Mouse (Mus musculus) fibroblast of lung, adult 2 months (primary cell): Measurements from ENCODE around the gene Specc1l.

Experiments
- DNase-seq: peaks from one replicate; pipeline ENCODE4 v3.0.0-alpha.2; 2011; ENCODE audit warnings: low read depth

Gene Specc1l

GRCm38 (mm10) chr10:75224154-75224553 is 12.3 kb downstream of the Specc1l start:
- no peak for DNase-seq

- no peak for DNase-seq
Observed at GRCm38 (mm10) chr10:75224630-75225029, 12.8 kb downstream of the Specc1l start.

GRCm38 (mm10) chr10:75227381-75227780 is 15.5 kb downstream of the Specc1l start:
- no peak for DNase-seq

GRCm38 (mm10) chr10:75230572-75230971 is 18.7 kb downstream of the Specc1l start:
- peak; percentile 44 for DNase-seq

GRCm38 (mm10) chr10:75231876-75232275 is 20.0 kb downstream of the Specc1l start:
- no peak for DNase-seq

GRCm38 (mm10) chr10:75232612-75233155 is 20.8 kb downstream of the Specc1l start:
- no peak for DNase-seq

GRCm38 (mm10) chr10:75233489-75233888 is 21.6 kb downstream of the Specc1l start:
- DNase-seq, result no peak

GRCm38 (mm10) chr10:75235726-75236125 is 23.9 kb downstream of the Specc1l start:
- no peak for DNase-seq

GRCm38 (mm10) chr10:75236156-75236555 is 24.3 kb downstream of the Specc1l start:
- DNase-seq, result no peak

- no peak for DNase-seq
Observed at GRCm38 (mm10) chr10:75237166-75237565, 25.3 kb downstream of the Specc1l start.

GRCm38 (mm10) chr10:75240583-75241250 is 28.8 kb downstream of the Specc1l start:
- no peak for DNase-seq

- no peak for DNase-seq
Observed at GRCm38 (mm10) chr10:75245806-75246205, 33.9 kb downstream of the Specc1l start.

GRCm38 (mm10) chr10:75246331-75246730 is 34.5 kb downstream of the Specc1l start:
- no peak for DNase-seq

GRCm38 (mm10) chr10:75251011-75251410 is 39.1 kb downstream of the Specc1l start:
- peak; percentile 23 for DNase-seq

GRCm38 (mm10) chr10:75252301-75253022 is 40.6 kb downstream of the Specc1l start:
- DNase-seq, result peak; percentile 51

- peak; percentile 22 for DNase-seq
Observed at GRCm38 (mm10) chr10:75255091-75255490, 43.2 kb downstream of the Specc1l start.

GRCm38 (mm10) chr10:75257401-75257800 is 45.5 kb downstream of the Specc1l start:
- DNase-seq, result no peak

- DNase-seq, result no peak
Observed at GRCm38 (mm10) chr10:75258241-75258640, 46.4 kb downstream of the Specc1l start.

GRCm38 (mm10) chr10:75261268-75261667 is 49.4 kb downstream of the Specc1l start:
- DNase-seq, result no peak

GRCm38 (mm10) chr10:75264993-75265555 is 53.2 kb downstream of the Specc1l start:
- peak; percentile 15 for DNase-seq

GRCm38 (mm10) chr10:75273020-75273419 is 61.1 kb downstream of the Specc1l start:
- no peak for DNase-seq

GRCm38 (mm10) chr10:75276427-75277013 is 64.6 kb downstream of the Specc1l start:
- no peak for DNase-seq

GRCm38 (mm10) chr10:75277501-75277900 is 65.6 kb downstream of the Specc1l start:
- DNase-seq, result no peak
